Mouse (Mus musculus) inflammation-experienced regulatory T-cells (primary cell): ENCODE data around the gene Gm21366. TPM values are rescaled to one million over a fixed set of nuclear protein-coding genes. Genes with fewer than 3 reads are reported as not detected.

Experiments used
- polyA plus RNA-seq, 2 experiments: library from polyadenylated mRNA; unstranded; fragments of 100-300 nt; shearing (Covaris generic); gene quantifications; one replicate each; pipeline ENCODE4 v1.2.1; 2017

Gm21366 gene
- not detected for polyA plus RNA-seq

GRCm38 (mm10) chrY:22861156-22861555 is at the start of gene Gm21366:
Gene Gm21366, minus strand, starts transcription at chrY:22861256.

